Mouse (Mus musculus) embryo, embryonic 11.5 days (tissue): ENCODE results near the gene Cyp2j13.
"Not testable (repeated sequence)": the region's sequence is repeated elsewhere in the genome, so short reads cannot be mapped to it uniquely, and the experiment has no call there.

Experiments
- DNase-seq: peaks from one replicate; pipeline ENCODE4 v3.0.0-alpha.2; 2012; ENCODE audit warnings: low read depth, low spot score

Cyp2j13 gene

GRCm38 (mm10) chr4:96077261-96078125 lies at the start of gene Cyp2j13:
Gene Cyp2j13, minus strand, starts transcription at chr4:96077546.
- peak; percentile 14 for DNase-seq

GRCm38 (mm10) chr4:96096841-96097240 lies 19.5 kb upstream of the Cyp2j13 start:
- DNase-seq, result no peak

GRCm38 (mm10) chr4:96091869-96092268 lies 14.5 kb upstream of the Cyp2j13 start:
- DNase-seq, result no peak

- DNase-seq, result not testable (repeated sequence)
These were observed 12.2 kb upstream of the Cyp2j13 start for GRCm38 (mm10) chr4:96089356-96090048.

GRCm38 (mm10) chr4:96078308-96078707 lies 962 bp upstream of the Cyp2j13 start:
- DNase-seq, result no peak

GRCm38 (mm10) chr4:96062045-96062444 lies 15.3 kb downstream of the Cyp2j13 start:
- DNase-seq, result no peak

GRCm38 (mm10) chr4:96060106-96060505 lies 17.2 kb downstream of the Cyp2j13 start:
- no peak for DNase-seq

- no peak for DNase-seq
These were observed 48.9 kb downstream of the Cyp2j13 start for GRCm38 (mm10) chr4:96028412-96028811.

GRCm38 (mm10) chr4:96022803-96023202 lies 54.5 kb downstream of the Cyp2j13 start:
- DNase-seq, result peak; percentile 5

GRCm38 (mm10) chr4:96016875-96017274 lies 60.5 kb downstream of the Cyp2j13 start:
- DNase-seq, result no peak

- not testable (repeated sequence) for DNase-seq
These were observed 95.1 kb downstream of the Cyp2j13 start for GRCm38 (mm10) chr4:95982221-95982620.
